In the genomic region with DNA sequence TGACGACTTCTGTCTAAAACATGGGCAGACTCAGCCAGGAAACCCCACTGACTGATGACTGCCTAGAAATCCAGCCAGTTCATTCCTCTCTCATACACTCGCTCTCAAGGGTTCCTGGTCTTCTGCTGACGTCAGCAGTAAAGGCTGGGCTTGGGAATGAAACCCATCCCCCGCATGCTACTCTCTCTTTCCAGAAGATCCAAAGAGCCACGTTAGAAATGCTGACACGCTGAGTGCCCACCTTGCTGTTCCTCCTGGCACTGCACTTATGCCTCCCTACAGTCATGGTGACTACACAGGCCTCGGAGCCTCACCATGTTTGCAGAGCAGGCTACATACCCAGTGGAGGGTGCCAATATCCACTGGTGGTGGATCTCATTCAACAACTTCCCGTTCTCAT, we compare ENCODE assay signal across 24 mouse cellular contexts. TPM values are rescaled to one million over a fixed set of nuclear protein-coding genes. Genes with fewer than 3 reads are reported as not detected.
DNase-seq lines count a peak whose midpoint lies in the region; ATAC-seq and TF ChIP-seq lines count a peak whose summit lies in the region.
"Had no signal": no experiment of that assay in that cellular context is flagged by ENCODE, and none has a peak within 500 bp of the region (broad histone marks: within the 10 kb centered on the region; RNA-seq: fewer than 3 reads in every experiment).

No protein-coding gene starts in this region.

- DNase-seq in cerebellum, adult 9-11 months: peak; percentile 57
- DNase-seq in cerebellum, postnatal 4 days (ENCODE audit: low spot score in 2 of 2): no peak
- DNase-seq in lung, embryonic 14.5 days: peak; percentile 56
- no peak for DNase-seq in lung, postnatal 4 days
- DNase-seq in ES-E14 (ENCODE audit: low read depth, low spot score): no peak
- DNase-seq in cerebellum, postnatal 25 days: peak; percentile 49 to 51
- DNase-seq in limb, embryonic 10.5 days (ENCODE audit: low spot score): no peak
- DNase-seq: adrenal gland, postnatal 10 days; gastrocnemius, postnatal 25 days; heart, adult 18-20 months; heart, postnatal 10 days; kidney, adult 18-20 months; right cerebral cortex, adult 18-20 months; right cerebral cortex, postnatal 4 days; thymus, postnatal 25 days had no signal

- no peak overlapping the region for H3K4me3 ChIP-seq in lung, embryonic 14.5 days (ENCODE audit: low read depth, low read length)
- no peak overlapping the region for H3K4me3 ChIP-seq in ES-E14 (ENCODE audit: insufficient read depth in 1 of 2, low read depth in 1 of 2, low read length in 2 of 2, poor library complexity in 1 of 2, severe bottlenecking in 1 of 2)
- no peak overlapping the region for H3K4me3 ChIP-seq in limb, embryonic 10.5 days
- H3K4me3 ChIP-seq: heart, embryonic 12.5 days; hindbrain, embryonic 12.5 days; midbrain, embryonic 12.5 days; neural tube, embryonic 15.5 days; stomach, embryonic 15.5 days had no signal

- no peaks in the 10 kb centered on the region for H3K9me3 ChIP-seq in lung, embryonic 14.5 days (ENCODE audit: low read depth, low read length)
- H3K9me3 ChIP-seq in ES-E14 (ENCODE audit: control insufficient read depth, insufficient read depth, low read depth, low read length): no peaks in the 10 kb centered on the region
- H3K9me3 ChIP-seq in limb, embryonic 10.5 days (replicated peaks): no peaks in the 10 kb centered on the region
- H3K9me3 ChIP-seq: heart, embryonic 12.5 days; hindbrain, embryonic 12.5 days; midbrain, embryonic 12.5 days; neural tube, embryonic 15.5 days; stomach, embryonic 15.5 days had no signal

- WGBS in lung, embryonic 14.5 days: 56% methylated on average over 8 of the region's 8 CpGs
- 71% methylated on average over 8 of the region's 8 CpGs for WGBS in limb, embryonic 10.5 days

- peaks cover 40% of the 10 kb centered on the region for H3K4me1 ChIP-seq in lung, embryonic 14.5 days (ENCODE audit: insufficient read depth)
- peaks cover 0 to 22% of the 10 kb centered on the region in 2 experiments; a peak in 2 of 4 replicates for H3K4me1 ChIP-seq in ES-E14 (ENCODE audit: control insufficient read depth in 2 of 2, insufficient read depth in 2 of 2, low read length in 2 of 2, poor library complexity in 1 of 2)
- peaks cover 53% of the 10 kb centered on the region for H3K4me1 ChIP-seq in limb, embryonic 10.5 days

- no peaks in the 10 kb centered on the region for H3K27me3 ChIP-seq in lung, embryonic 14.5 days (ENCODE audit: insufficient read depth, low read length)
- H3K27me3 ChIP-seq in limb, embryonic 10.5 days (ENCODE audit: low read depth, poor library complexity, severe bottlenecking): no peaks in the 10 kb centered on the region
- H3K27me3 ChIP-seq: hindbrain, embryonic 12.5 days; midbrain, embryonic 12.5 days; neural tube, embryonic 15.5 days; stomach, embryonic 15.5 days had no signal

- in situ Hi-C loops in ES-E14 (cut with MboI; ENCODE audit: low sequenced_read_pairs in 2 of 2, unreplicated experiment in 2 of 2): no loop called here

- no peak overlapping the region for H3K27ac ChIP-seq in lung, embryonic 14.5 days (ENCODE audit: low read depth)
- H3K27ac ChIP-seq in ES-E14 (ENCODE audit: insufficient read depth, low read depth, low read length, poor library complexity, severe bottlenecking): no peak overlapping the region
- no peak overlapping the region for H3K27ac ChIP-seq in limb, embryonic 10.5 days
- H3K27ac ChIP-seq: hindbrain, embryonic 12.5 days; midbrain, embryonic 12.5 days; neural tube, embryonic 15.5 days had no signal

- no peak for TF ChIP-seq CTCF in lung, embryonic 14.5 days (IDR thresholded peaks at IDR 0.05; ENCODE audit: low read depth)

- no peak overlapping the region for H3K9ac ChIP-seq in lung, embryonic 14.5 days
- H3K9ac ChIP-seq in ES-E14 (ENCODE audit: insufficient read depth, low read depth, low read length, poor library complexity, severe bottlenecking): no peak overlapping the region
- H3K9ac ChIP-seq: heart, embryonic 12.5 days; hindbrain, embryonic 12.5 days; midbrain, embryonic 12.5 days; neural tube, embryonic 15.5 days; stomach, embryonic 15.5 days had no signal

- H3K4me2 ChIP-seq in lung, embryonic 14.5 days: no peak overlapping the region
- H3K4me2 ChIP-seq: heart, embryonic 12.5 days; hindbrain, embryonic 12.5 days; midbrain, embryonic 12.5 days; neural tube, embryonic 15.5 days; stomach, embryonic 15.5 days had no signal

- no peak for ATAC-seq in lung, embryonic 14.5 days (ENCODE audit: insufficient read depth)
- ATAC-seq: activated CD4-positive, CD25-positive, alpha-beta regulatory T cell, adult 4 months; forebrain, embryonic 16.5 days; inflammation-experienced regulatory T-cells, adult 6 months had no signal

- H3K36me3 ChIP-seq in lung, embryonic 14.5 days (ENCODE audit: insufficient read depth): no peaks in the 10 kb centered on the region
- H3K36me3 ChIP-seq in ES-E14 (ENCODE audit: control insufficient read depth, insufficient read depth, low read length, poor library complexity, severe bottlenecking): peaks cover 36% of the 10 kb centered on the region
- H3K36me3 ChIP-seq in limb, embryonic 10.5 days: peaks cover 20% of the 10 kb centered on the region
- H3K36me3 ChIP-seq: heart, embryonic 12.5 days; stomach, embryonic 15.5 days had no signal

TF ChIP-seq in ES-E14, 5 proteins besides CTCF, POLR2A, EP300 and RAD21:
- TF ChIP-seq HCFC1 (IDR thresholded peaks at IDR 0.05; ENCODE audit: borderline replicate concordance, insufficient read depth, low read length) (no peak), MAFK (IDR thresholded peaks at IDR 0.05; ENCODE audit: insufficient read depth, low read depth, low read length) (peak; percentile 89)

RNA-seq across cellular contexts. Expression of gene Mtcl1, which starts 41.7 kb away (rescaled TPM):
- polyA plus RNA-seq in lung, embryonic 14.5 days (2014; fragmentation: Nextera tagmentation; extraction: Ambion mirVana): 10.7 and 14.3 TPM in 2 replicates
- 75.8 and 104 TPM in 2 replicates for total RNA-seq in ES-E14 (2012; rRNA removed)
- 5.6 and 7.6 TPM in 2 replicates for polyA plus RNA-seq in limb, embryonic 10.5 days (2016; fragmentation: Nextera tagmentation; extraction: Ambion mirVana)
- total RNA-seq: MEL had no signal
- polyA plus RNA-seq: activated CD4-positive, CD25-positive, alpha-beta regulatory T cell, adult 4 months had no signal

Comparison
In these comparisons a context has a peak if more than half of its experiments do, and no peak if none do; other contexts are left out.
1. DNase-seq: peak in cerebellum, adult 9-11 months (single experiment), lung, embryonic 14.5 days (single experiment) and cerebellum, postnatal 25 days (2 of 2); none in cerebellum, postnatal 4 days (0 of 2), lung, postnatal 4 days (0 of 2), ES-E14 (single experiment) and limb, embryonic 10.5 days (single experiment).